Mouse (Mus musculus) limb, embryonic 10.5 days (tissue): ENCODE data around the gene Ms4a5. TPM values are rescaled to one million over a fixed set of nuclear protein-coding genes. Genes with fewer than 3 reads are reported as not detected.
"Not testable (repeated sequence)": the region's sequence is repeated elsewhere in the genome, so short reads cannot be mapped to it uniquely, and the experiment has no call there.

Source experiments
- DNase-seq: peaks from one replicate; pipeline ENCODE4 v3.0.0-alpha.2; 2017; ENCODE audit warnings: low spot score
- H3K27ac ChIP-seq: fragments of 300-500 bp; sonication (generic); 2 replicates; pipeline ENCODE4 v1.5.1; 2016; ENCODE audit warnings: mild to moderate bottlenecking
- H3K27me3 ChIP-seq: fragments of 300-500 bp; sonication (generic); 2 replicates; pipeline ENCODE4 v1.6.1; 2016; ENCODE audit warnings: low read depth, mild to moderate bottlenecking; ENCODE audit not compliant: poor library complexity, severe bottlenecking
- H3K36me3 ChIP-seq: fragments of 300-500 bp; sonication (generic); 2 replicates; pipeline ENCODE4 v1.6.1; 2016; ENCODE audit warnings: mild to moderate bottlenecking, moderate library complexity
- H3K4me1 ChIP-seq: fragments of 300-500 bp; sonication (generic); 2 replicates; pipeline ENCODE4 v1.6.1; 2016
- H3K4me3 ChIP-seq: fragments of 300-500 bp; sonication (generic); 2 replicates; pipeline ENCODE4 v1.5.1; 2016; ENCODE audit warnings: mild to moderate bottlenecking, moderate library complexity
- H3K9me3 ChIP-seq: fragments of 300-500 bp; sonication (generic); replicated peaks from 2 replicates; pipeline ENCODE4 v1.6.1; 2016; ENCODE audit warnings: mild to moderate bottlenecking
- WGBS: fragments of 180-500 bp; shearing (Covaris S2); methylation state at CpG from one replicate; pipeline ENCODE4 v1.1.7; 2016; 5-methylcytosine and 5-hydroxymethylcytosine counted together
- polyA plus RNA-seq: library from polyadenylated mRNA; unstranded; fragments of >200 nt; fragmentation: Nextera tagmentation; extraction: Ambion mirVana; gene quantifications from 2 replicates; pipeline ENCODE4 v1.2.1, GENCODE M21; 2016

Gene Ms4a5
- not detected in 2 replicates for polyA plus RNA-seq

DNA sequence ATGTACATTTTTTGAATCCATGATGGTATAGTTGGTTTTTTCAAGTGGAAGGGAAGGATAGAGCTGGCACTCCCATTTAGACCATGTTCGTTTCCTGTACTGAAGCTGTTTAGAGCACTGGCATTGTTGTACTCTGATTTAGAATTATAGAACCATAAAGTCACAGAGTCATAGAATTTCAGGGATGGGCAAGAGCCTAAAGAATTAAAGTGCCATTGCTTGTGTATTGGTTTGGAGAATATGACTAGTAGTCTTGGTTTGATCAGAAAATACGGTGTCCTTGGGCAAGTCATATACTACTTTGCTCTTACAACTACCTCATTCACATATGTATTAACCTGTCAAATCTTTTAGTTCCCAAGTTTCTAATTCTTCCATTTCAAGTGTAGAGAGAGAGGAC lies at the start of gene Ms4a5:
Gene Ms4a5, minus strand, starts transcription at position 101 of the 400 bp plus-strand sequence.
- no peak for DNase-seq
- no peak within 1 kb of the TSS for H3K27ac ChIP-seq
- no peaks in the 10 kb centered on the region for H3K9me3 ChIP-seq
- whole genome bisulfite sequencing: 86% methylated on average over 2 of the region's 2 CpGs
- no peak within 1 kb of the TSS for H3K4me3 ChIP-seq
- H3K4me1 ChIP-seq: no peaks in the 10 kb centered on the region
- no peaks in the 10 kb centered on the region for H3K36me3 ChIP-seq
- H3K27me3 ChIP-seq: no peaks in the 10 kb centered on the region

- Histone ChIP-seq H3K4me3 (no peak overlapping the region), H3K9me3 (no peaks in the 10 kb centered on the region), H3K27me3 (no peaks in the 10 kb centered on the region), H3K27ac (no peak overlapping the region), H3K36me3 (no peaks in the 10 kb centered on the region), H3K4me1 (no peaks in the 10 kb centered on the region)
- no peak for DNase-seq
- WGBS: 92% methylated on average over 1 of the region's 1 CpGs
Measured at GRCm38 (mm10) chr19:11321123-11321522, 37.5 kb upstream of the Ms4a5 start.

DNA sequence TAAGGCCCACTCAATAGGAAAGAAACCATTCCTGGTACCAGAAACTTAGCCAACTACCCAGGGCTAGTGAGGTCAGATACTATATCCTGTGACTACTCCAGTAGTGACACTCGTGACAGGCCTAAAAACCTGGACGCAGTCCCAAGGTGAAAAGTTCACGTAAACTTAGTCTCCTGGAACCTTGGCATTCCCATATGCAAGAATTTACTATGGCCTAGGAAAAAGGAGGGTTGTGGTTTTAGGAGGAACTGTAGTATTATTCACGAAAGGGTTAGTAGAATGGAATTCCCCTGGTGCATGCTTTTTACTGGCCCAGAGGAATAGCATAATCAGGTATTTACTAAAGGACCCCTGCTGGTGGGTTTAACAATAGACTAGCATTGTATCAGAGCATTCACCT lies 33.1 kb upstream of the Ms4a5 start:
- H3K4me3 ChIP-seq: no peak overlapping the region
- H3K9me3 ChIP-seq: no peaks in the 10 kb centered on the region
- no peak overlapping the region for H3K27ac ChIP-seq
- no peaks in the 10 kb centered on the region for H3K27me3 ChIP-seq
- no peaks in the 10 kb centered on the region for H3K36me3 ChIP-seq
- no peaks in the 10 kb centered on the region for H3K4me1 ChIP-seq
- WGBS: 92% methylated on average over 4 of the region's 4 CpGs
- no peak for DNase-seq

- WGBS: 89% methylated on average over 1 of the region's 1 CpGs
- Histone ChIP-seq H3K27ac (no peak within 1 kb of the TSS), H3K9me3 (no peaks in the 10 kb centered on the region), H3K27me3 (no peaks in the 10 kb centered on the region), H3K4me1 (no peaks in the 10 kb centered on the region), H3K36me3 (no peaks in the 10 kb centered on the region), H3K4me3 (no peak within 1 kb of the TSS)
- no peak for DNase-seq
Measured at GRCm38 (mm10) chr19:11314354-11314753, 30.7 kb upstream of the Ms4a5 start, which contains the start of gene Ms4a14. TSS of gene Ms4a14 (minus strand) at chr19:11314454.

GRCm38 (mm10) chr19:11308888-11309287 lies 25.2 kb upstream of the Ms4a5 start:
- Histone ChIP-seq H3K27me3 (no peaks in the 10 kb centered on the region), H3K9me3 (no peaks in the 10 kb centered on the region), H3K27ac (no peak overlapping the region), H3K36me3 (no peaks in the 10 kb centered on the region), H3K4me1 (no peaks in the 10 kb centered on the region), H3K4me3 (no peak overlapping the region)
- no peak for DNase-seq

DNA sequence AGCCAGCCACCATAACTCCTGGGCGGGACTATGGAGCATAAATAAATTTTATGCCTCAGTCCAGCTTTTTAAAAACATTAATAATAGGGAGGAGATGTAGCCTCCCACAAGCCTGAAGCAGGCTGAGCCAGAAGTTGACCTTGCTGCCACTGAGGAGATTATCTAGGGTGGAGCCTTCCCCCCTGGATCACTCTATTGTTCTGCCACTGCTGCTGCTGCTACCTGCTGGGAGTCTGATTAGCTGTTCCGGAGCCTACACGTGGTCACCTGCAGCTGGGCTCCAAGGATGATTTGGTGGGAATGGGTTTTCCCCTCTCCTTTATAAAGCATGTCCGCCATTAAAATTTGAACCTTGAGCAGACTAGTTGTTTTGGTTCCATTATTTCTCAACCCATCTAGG lies 15.9 kb upstream of the Ms4a5 start:
- H3K27ac ChIP-seq, H3K4me1 ChIP-seq, H3K36me3 ChIP-seq, H3K9me3 ChIP-seq, DNase-seq, H3K27me3 ChIP-seq, H3K4me3 ChIP-seq: not testable (repeated sequence)
- 53% methylated on average over 4 of the region's 4 CpGs for WGBS

DNA sequence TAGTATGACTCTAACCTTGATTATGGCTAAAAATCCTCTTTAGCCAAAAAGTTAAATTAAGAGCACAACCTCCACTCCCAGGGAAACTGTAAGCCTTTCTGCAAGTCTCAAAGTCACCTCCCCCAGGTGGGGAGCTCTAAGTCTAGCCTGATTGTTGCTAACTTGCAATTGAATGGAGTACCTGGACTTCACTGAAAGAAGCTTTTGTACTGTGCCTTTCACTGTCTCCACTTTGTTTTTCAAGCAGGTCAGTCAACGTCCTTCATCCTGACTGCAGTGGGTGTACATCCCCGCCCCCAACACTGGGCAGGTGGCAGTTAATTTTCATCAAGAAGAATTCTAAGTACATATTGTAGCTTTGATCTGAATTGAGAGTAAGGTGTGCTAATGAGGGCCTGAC lies 15.3 kb upstream of the Ms4a5 start:
- WGBS: 62% methylated on average over 2 of the region's 2 CpGs
- H3K4me1 ChIP-seq: no peaks in the 10 kb centered on the region
- no peaks in the 10 kb centered on the region for H3K27me3 ChIP-seq
- no peaks in the 10 kb centered on the region for H3K9me3 ChIP-seq
- no peak for DNase-seq
- H3K27ac ChIP-seq: no peak overlapping the region
- no peaks in the 10 kb centered on the region for H3K36me3 ChIP-seq
- H3K4me3 ChIP-seq: no peak overlapping the region

GRCm38 (mm10) chr19:11293616-11294015 lies 9.9 kb upstream of the Ms4a5 start:
- not testable (repeated sequence) for H3K9me3 ChIP-seq, H3K27ac ChIP-seq, H3K36me3 ChIP-seq, H3K4me3 ChIP-seq, H3K27me3 ChIP-seq, H3K4me1 ChIP-seq
- peak; percentile 31 for DNase-seq
- 7% methylated on average over 3 of the region's 3 CpGs for WGBS

DNA sequence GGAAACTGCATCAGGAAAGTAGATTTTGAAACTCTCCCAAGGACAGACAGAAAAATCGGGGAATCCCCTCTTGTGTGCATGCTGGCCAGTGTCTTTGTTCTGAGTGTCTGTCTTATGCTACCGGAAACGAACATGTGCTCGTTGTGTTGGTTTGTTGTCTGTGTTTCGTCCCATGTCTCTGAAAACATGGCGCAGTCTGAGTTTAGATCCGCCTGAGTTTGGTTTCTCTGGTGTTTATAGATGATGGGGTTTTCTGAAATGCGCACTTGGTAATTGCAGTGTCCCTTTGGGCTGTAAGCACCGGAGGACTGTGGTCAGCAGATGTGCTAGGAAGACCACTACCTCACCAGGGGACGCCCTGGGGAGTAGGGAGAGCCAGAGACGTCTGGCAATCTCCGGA lies 9.3 kb upstream of the Ms4a5 start:
- no peaks in the 10 kb centered on the region for H3K9me3 ChIP-seq
- peak overlapping the region; percentile 64 for H3K27ac ChIP-seq
- peak overlapping the region; percentile 43 for H3K4me3 ChIP-seq
- no peaks in the 10 kb centered on the region for H3K36me3 ChIP-seq
- H3K27me3 ChIP-seq: no peaks in the 10 kb centered on the region
- no peaks in the 10 kb centered on the region for H3K4me1 ChIP-seq
- peak; percentile 39 for DNase-seq
- WGBS: 13% methylated on average over 12 of the region's 12 CpGs

- Histone ChIP-seq H3K9me3 (no peaks in the 10 kb centered on the region), H3K27me3 (no peaks in the 10 kb centered on the region), H3K36me3 (no peaks in the 10 kb centered on the region), H3K4me1 (no peaks in the 10 kb centered on the region), H3K4me3 (no peak overlapping the region), H3K27ac (no peak overlapping the region)
- no peak for DNase-seq
- 96% methylated on average over 3 of the region's 3 CpGs for WGBS
Measured at GRCm38 (mm10) chr19:11280223-11280622, 3.5 kb downstream of the Ms4a5 start.

DNA sequence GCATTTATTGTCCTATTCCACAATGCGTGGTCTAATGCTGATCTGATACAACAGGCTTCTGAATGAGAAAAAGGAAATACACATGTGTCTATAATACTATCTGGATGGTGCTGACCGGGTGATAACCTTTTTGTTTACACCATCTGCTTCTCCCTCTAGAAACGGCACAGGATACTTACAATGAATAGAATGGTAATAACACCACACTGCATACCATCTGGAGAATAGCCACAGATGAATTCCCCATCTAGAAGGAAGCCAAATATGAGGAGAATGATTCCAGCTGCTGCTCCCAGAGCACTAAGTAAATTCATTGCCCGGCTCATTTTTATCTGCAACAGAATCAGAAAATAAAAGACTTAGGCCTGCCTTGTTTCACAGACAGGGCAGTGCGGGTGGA lies 7.2 kb downstream of the Ms4a5 start:
- Histone ChIP-seq H3K4me1 (no peaks in the 10 kb centered on the region), H3K27me3 (no peaks in the 10 kb centered on the region), H3K4me3 (no peak overlapping the region), H3K36me3 (no peaks in the 10 kb centered on the region), H3K9me3 (no peaks in the 10 kb centered on the region), H3K27ac (no peak overlapping the region)
- WGBS: 84% methylated on average over 5 of the region's 5 CpGs
- no peak for DNase-seq

- H3K27ac ChIP-seq: no peak overlapping the region
- no peaks in the 10 kb centered on the region for H3K4me1 ChIP-seq
- H3K27me3 ChIP-seq: no peaks in the 10 kb centered on the region
- no peak for DNase-seq
- no peaks in the 10 kb centered on the region for H3K36me3 ChIP-seq
- 86% methylated on average over 4 of the region's 4 CpGs for WGBS
- H3K4me3 ChIP-seq: no peak overlapping the region
- H3K9me3 ChIP-seq: no peaks in the 10 kb centered on the region
Measured at GRCm38 (mm10) chr19:11266956-11267355, 16.7 kb downstream of the Ms4a5 start.

DNA sequence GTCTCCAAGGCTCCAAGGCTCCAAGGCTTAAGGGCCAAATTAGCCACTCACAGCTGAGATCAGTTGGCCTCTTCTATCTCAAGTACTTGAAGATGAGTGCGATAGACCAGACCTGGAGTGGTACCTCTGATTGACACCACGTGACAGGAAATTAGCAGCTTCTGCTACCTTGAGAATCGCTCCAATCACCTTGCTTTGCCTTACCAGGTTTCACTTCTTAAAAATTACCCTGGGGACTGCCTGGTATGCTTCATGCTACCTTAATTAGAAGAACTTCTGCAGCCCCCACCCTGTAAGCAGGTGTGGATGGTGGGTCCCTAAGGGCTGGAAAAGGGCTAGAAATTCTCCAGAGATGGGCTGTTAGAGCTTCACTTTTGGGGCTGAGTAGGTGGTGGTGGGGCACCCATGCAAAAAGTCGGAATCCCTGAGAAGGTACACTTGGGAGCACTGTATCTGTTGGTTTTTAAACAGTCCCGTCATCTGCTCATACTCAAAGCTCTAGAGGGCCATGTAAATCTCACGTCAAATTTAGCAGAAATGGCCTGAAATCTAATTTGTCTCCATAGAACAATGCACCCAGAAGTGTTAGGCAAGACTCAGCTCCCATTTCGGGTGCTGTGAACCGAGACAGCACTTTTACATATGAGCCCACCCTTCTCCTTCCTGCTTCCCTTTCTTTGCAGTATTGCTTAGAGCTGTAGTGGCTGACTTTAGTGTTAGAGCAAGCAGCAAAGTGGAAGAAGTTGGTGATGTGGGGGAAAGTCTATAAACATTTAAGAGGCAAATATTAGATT lies 17.4 kb downstream of the Ms4a5 start, which contains the start of gene Ms4a1:
Gene Ms4a1, minus strand, starts transcription at position 190 of the 794 bp plus-strand sequence.
- no peaks in the 10 kb centered on the region for H3K27me3 ChIP-seq
- no peaks in the 10 kb centered on the region for H3K9me3 ChIP-seq
- no peaks in the 10 kb centered on the region for H3K4me1 ChIP-seq
- H3K27ac ChIP-seq: no peak within 1 kb of the TSS
- no peak within 1 kb of the TSS for H3K4me3 ChIP-seq
- 85% methylated on average over 8 of the region's 8 CpGs for WGBS
- no peak for DNase-seq
- no peaks in the 10 kb centered on the region for H3K36me3 ChIP-seq
